Mouse (Mus musculus): ENCODE results near the gene Tceal8. TPM values are rescaled to one million over a fixed set of nuclear protein-coding genes. Genes with fewer than 3 reads are reported as not detected.

Tceal8 gene
- total RNA-seq (2023), result not detected

DNA sequence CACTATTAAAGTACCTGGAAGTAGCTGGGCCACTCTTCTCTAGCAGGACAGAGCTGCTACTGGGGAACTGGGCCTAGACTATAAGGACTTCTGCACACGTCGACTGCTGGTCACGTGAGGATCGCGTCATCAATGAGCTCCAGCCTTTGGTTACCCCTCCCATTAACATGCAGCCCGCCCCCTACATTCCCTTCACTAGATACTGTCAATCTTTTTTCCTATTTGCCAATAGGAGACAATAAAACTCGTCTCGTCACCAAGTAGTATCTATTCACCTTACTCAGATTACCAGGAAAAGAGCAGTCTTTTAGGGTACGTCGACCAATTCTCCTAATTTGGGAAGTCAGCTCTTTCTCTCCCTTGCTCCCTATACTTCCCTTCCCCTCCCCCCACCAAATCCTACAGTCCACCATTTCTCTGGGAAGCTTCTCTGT, at the start of gene Tceal8:
TSS of gene Tceal8 (minus strand) at position 225 of the 434 bp plus-strand sequence.

GRCm38 (mm10) chrX:136214729-136215677, 42.9 kb upstream of the Tceal8 start, which contains the start of the genes Tceal7 and Bex1:
TSS of gene Tceal7 (plus strand) at chrX:136214779.
TSS of gene Bex1 (minus strand) at chrX:136215513.

GRCm38 (mm10) chrX:136203664-136204066, 31.5 kb upstream of the Tceal8 start, which contains the start of gene Tceal5:
TSS of gene Tceal5 (minus strand) at chrX:136203876.

DNA sequence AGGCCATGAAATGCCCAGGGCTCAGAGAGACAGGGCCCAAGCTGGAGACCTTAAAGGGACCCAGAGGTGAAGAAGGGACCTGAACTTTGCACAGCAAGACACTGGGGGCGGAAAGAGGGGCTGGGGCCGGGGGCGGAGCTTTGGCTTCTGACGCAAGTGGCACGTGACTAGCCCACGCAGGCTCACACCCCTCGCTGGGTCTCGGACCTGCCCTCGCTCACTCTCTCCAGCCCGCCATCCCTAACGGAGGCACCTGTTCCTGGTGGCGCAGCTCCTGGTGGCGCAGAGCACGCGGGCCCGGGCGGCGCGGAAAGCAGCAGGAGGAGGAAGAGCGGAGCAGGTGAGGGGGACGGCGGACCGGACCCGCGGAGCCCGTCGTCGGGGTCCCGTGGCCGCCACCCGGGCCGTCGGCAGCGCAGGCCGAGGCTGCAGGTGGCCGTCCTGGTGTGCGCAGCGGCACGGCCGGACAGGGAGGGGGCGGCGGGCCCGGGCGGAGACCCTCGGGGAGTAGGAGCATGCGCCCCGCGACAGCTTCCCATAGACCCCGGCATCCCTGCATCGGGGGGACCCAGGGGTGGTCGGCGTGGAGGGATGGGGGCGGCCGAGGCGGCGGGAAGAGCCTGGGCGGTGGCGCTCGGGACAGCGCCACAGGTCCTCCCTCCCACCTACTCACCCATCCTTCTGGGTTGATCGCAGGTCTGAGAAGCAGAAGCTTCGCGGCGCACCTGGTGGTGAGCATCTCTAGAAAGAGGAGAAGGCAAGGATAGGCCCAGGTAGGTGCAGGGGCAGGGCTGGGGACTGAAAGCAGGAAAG, 33.1 kb downstream of the Tceal8 start, which contains the start of gene Bex4:
TSS of gene Bex4 (plus strand) at position 170 of the 813 bp plus-strand sequence.

Other genes starting within 250 kb of the Tceal8 start
- gene Arxes2, start 178.5 kb downstream of the Tceal8 start, total RNA-seq (2023), result 3.7 TPM
- gene Arxes1, start 139.0 kb downstream of the Tceal8 start, total RNA-seq (2023), result not detected
- 3.1 TPM for gene Bex2, start 104.1 kb downstream of the Tceal8 start, total RNA-seq (2023)
- gene Nxf3, start 87.1 kb downstream of the Tceal8 start, total RNA-seq (2023), result not detected
- gene Bex4, start 33.3 kb downstream of the Tceal8 start, total RNA-seq (2023), result not detected
- not detected for gene Tceal5, start 31.5 kb upstream of the Tceal8 start, total RNA-seq (2023)
- gene Tceal7, start 42.4 kb upstream of the Tceal8 start, total RNA-seq (2023), result not detected
- gene Bex1, start 43.2 kb upstream of the Tceal8 start, total RNA-seq (2023), result 1.8 TPM
- gene Tceal9, start 72.7 kb upstream of the Tceal8 start, total RNA-seq (2023), result 45.1 TPM
- gene Bex3, start 97.9 kb upstream of the Tceal8 start, total RNA-seq (2023), result 93.4 TPM

Measured in CD4-positive naive resting alpha-beta T cell, adult 76 days (primary cell).